Mouse (Mus musculus) activated CD4-positive, CD25-positive, alpha-beta regulatory T cell, adult 4 months (primary cell): Measurements from ENCODE around the gene Gm9507. TPM values are rescaled to one million over a fixed set of nuclear protein-coding genes. Genes with fewer than 3 reads are reported as not detected.
"Not testable (repeated sequence)": the region's sequence is repeated elsewhere in the genome, so short reads cannot be mapped to it uniquely, and the experiment has no call there.

Experiments used
- ATAC-seq: one replicate; pipeline ENCODE4 v1.8.0; 2017
- polyA plus RNA-seq, 2 experiments: library from polyadenylated mRNA; unstranded; fragments of 100-300 nt; shearing (Covaris generic); gene quantifications; one replicate each; pipeline ENCODE4 v1.2.1; 2017

Gm9507 gene
- not detected for polyA plus RNA-seq

DNA sequence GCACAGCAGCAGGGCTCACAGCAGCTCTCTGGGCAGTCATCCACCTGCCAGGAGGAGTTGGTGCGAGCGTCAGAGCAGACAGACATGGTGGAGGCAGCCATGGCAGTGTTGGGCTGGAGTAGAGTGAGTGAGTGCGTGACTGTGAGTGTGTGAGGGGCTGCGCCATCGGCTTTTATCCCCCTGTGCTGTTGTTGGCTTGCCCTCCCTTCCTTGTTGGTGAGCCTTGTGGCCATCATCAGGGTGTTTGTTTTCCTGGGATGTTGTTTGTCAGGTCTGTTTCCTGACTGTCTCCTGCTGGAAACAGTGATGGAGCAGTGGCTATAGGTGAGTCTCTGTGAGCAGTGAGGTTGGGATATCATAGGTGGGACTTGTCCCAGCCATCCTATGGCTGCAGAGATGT, at the start of gene Gm9507:
TSS of gene Gm9507 (minus strand) at position 101 of the 400 bp plus-strand sequence.
- no peak for ATAC-seq

- no peak for ATAC-seq
Measured at GRCm38 (mm10) chr10:77852559-77852958, 40.9 kb upstream of the Gm9507 start, which contains the start of gene Gm10318. Gm10318 (plus strand) TSS chr10:77852859.

GRCm38 (mm10) chr10:77847538-77847937, 35.9 kb upstream of the Gm9507 start:
- no peak for ATAC-seq

DNA sequence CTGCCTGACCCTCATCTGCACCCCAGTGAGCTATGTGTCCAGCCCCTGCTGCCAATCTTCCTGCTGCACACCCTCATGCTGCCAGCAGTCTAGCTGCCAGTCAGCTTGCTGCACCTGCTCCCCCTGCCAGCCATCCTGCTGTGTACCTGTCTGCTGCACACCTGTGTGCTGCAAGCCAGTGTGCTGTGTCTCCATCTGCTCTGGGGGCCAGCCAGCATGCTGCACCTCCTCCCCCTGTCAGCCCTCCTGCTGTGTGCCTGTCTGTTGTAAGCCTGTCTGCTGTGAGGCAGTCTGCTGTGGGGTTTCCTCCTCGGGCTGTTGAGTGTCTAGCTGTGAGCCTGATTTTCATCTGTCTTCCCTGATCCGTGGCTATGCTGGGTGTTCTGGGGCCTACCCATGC, 35.3 kb upstream of the Gm9507 start:
- ATAC-seq = no peak

DNA sequence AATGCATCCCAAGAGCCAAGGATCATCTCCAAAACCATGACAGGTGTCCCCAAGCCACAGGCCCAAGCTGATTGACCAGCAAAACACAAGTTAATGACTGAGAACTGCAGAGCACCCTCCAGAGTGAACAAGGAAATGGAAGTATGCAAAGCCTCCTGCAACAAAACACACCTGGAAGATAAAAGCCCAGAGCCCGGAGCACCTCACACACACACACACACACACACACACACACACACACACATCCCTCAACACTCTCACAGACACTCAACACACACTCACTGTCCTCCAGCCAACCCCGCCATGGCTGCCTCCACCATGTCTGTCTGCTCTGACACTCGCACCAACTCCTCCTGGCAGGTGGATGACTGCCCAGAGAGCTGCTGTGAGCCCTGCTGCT, 34.9 kb upstream of the Gm9507 start, which contains the start of gene Gm36176:
TSS of gene Gm36176 (plus strand) at position 301 of the 400 bp plus-strand sequence.
- no peak for ATAC-seq

DNA sequence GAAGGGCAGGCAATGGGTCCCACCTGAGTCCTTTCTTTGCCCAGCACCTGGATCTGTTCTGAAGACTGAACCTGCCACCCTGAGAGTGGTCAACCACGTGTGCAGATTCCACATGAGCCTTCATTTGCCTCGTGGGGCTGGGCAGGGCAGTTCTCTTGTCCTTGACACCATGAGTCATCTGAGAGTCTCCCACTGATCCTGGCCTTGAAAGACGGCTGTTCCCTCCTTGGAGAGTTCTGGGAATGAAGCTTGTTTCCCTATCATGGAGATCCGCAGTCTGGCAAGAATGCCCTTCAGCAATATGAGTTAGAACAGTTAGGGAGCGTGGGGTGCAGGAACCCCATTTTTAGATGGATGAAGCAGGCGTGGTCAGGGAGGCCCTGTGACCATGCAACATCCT, 27.4 kb upstream of the Gm9507 start:
- ATAC-seq = no peak

- ATAC-seq = no peak
Measured at GRCm38 (mm10) chr10:77835647-77836046, 24.0 kb upstream of the Gm9507 start, which contains the start of gene Krtap10-10. Krtap10-10 (plus strand) TSS chr10:77835947.

- no peak for ATAC-seq
Measured at GRCm38 (mm10) chr10:77826951-77827350, 15.3 kb upstream of the Gm9507 start, which contains the start of gene Krtap10-4. Krtap10-4 (minus strand) TSS chr10:77827095.

DNA sequence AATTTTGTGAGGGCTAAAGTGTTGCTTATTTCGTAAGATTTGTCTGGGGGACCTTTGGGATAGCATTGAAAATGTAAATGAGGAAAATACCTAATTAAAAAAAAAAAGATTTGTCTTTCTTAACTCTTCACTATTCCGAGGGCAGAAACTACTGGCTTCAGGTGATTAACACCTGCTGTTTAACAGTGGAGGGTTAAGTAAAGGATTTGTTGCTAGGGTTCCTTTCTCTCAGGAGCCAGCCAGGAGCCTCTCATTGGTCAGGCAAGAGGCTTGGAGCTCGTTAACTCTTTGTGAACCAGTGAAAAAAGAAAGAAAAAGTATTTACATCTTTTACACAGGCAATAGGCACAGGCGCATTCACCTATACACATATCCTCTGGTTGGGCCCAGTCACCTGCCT, 7.6 kb upstream of the Gm9507 start:
- no peak for ATAC-seq

DNA sequence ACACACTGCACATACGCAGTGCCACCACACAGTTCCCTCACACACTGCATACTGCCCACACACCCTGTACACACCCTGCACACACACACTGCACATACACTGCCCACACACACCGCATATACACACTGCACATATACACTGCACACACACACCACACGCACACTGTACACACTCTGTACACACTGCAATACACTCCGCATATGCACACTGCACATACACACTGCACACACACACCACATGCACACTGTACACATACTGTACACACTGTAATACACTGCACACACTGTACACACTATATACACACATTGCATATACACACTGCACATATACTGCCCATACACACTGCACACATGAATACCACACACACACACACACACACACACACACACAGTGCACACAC, 6.9 kb upstream of the Gm9507 start:
- ATAC-seq = no peak

DNA sequence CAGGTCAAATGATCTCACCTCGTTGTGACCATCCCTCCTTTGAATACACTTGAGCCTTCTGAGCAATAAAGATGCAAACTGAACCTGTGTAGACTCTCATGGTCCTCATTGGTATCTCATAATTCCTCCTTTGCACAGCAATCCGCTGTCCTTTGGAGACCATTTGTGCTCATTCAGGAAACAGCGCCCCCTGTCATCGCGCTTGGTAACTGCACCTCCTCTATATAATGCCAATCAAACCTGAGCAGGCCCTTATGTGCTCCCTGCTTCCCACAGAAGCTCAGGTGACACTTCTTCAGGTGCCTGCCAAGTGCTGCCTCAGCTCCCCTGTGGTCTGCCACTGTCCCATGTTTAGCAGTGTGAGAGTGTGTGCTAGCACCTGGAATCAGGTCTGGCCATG, 3.9 kb upstream of the Gm9507 start:
- no peak for ATAC-seq

GRCm38 (mm10) chr10:77814382-77814781, 2.7 kb upstream of the Gm9507 start, which contains the start of gene Gm2696:
Gm2696 (plus strand) TSS chr10:77814682.
- no peak for ATAC-seq

DNA sequence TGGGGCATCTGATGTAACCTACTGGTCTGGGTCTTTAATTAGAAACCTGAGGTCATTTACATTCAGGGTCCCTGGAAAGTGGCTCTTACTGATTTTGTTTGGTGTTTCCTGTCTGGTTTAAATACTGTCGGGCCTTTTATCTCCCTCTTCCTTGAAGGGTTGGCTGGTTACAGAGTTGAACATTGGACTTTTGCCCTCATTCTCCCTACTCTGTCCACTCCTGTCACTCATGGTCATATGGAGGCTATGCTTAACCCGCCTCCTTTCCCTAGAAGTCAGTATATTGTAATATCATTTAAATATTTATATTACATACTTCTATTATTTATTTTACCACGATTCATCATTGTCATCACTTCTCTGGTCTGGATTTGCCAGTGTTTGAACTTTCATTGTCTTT, 7.5 kb downstream of the Gm9507 start:
- no peak for ATAC-seq

DNA sequence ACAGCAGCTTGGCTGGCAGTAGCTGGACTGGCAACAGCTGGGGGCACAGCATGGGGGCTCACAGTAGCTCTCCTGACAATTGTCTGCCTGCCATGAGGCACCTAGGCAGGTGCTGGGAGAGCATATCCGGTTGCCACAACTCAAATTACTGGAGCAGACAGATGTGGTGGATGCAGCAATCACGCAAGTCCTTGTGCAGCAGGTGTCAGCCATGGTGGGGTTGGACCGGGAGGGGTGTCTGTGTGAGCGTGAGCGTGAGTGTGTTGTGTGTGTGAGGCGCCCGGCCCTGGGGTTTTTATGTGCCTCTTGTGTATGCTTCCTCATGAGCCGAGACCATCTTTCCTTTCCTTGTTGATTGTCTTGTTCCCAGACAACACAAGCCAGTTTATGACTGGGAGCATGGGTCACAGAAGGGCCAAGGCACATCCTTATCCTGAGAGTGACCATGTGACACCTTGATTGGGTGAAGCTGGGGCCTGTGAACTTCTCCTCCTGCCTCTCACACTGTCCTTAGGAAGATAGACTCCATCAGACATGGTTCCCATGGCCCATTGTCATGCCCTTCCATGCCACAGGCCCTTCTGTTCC, 12.6 kb downstream of the Gm9507 start, which contains the start of gene Gm19668:
TSS of gene Gm19668 (minus strand) at position 213 of the 588 bp plus-strand sequence.
- no peak for ATAC-seq

DNA sequence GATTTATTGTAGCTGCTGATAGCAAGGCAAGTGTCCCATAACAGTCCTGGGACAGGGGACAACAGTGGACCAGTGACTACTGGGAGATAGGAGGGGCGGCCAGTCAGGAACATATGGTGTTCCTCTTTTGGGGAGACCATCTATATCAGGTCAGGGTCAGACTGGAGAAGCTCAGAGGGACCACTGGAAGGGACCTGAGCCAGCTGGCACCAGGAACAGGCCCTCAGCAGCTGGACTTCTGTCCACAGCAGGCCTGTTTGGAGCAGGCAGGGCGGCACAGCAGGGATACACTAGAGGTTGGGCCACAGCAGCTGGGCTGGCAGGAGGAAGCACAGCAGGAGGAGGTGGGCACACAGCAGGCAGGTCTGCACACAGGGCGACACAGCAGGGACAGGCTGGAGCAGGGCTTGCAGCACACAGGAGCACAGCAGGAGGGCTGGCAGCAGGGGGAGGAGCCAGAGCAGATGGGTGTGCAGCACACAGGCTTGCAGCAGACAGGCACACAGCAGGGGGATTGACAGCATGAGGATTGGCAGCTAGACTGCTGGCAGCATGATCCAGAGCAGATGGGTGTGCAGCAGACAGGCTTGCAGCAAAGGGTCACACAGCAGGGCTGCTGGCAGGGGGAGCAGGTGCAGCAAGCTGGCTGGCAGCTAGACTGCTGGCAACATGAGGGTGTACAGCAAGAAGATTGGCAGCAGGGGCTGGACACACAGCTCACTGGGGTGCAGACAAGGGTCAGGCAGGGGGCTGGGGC, 13.3 kb downstream of the Gm9507 start:
- ATAC-seq = not testable (repeated sequence)

- no peak for ATAC-seq
Measured at GRCm38 (mm10) chr10:77797677-77798076, 14.0 kb downstream of the Gm9507 start.

DNA sequence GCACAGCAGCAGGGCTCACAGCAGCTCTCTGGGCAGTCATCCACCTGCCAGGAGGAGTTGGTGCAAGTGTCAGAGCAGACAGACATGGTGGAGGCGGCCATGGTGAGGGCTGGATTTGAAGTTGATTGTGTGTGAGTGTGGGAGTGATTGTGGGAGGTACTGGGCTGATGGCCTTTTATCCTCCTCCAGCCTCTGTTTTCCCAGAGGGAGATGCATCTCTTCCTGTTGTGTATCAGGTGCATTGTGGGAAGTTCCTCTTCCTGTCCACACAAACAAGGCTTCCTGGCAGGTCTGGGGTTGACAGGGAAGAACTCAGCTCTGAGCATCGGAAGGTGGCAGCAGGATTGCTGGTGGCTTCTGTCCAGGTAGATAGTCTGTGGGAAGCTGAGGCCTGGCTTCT, 16.7 kb downstream of the Gm9507 start, which contains the start of gene Gm9639:
TSS of gene Gm9639 (minus strand) at position 101 of the 400 bp plus-strand sequence.
- no peak for ATAC-seq

GRCm38 (mm10) chr10:77788621-77789020, 23.0 kb downstream of the Gm9507 start:
- ATAC-seq = no peak

GRCm38 (mm10) chr10:77787876-77788275, 23.8 kb downstream of the Gm9507 start, which contains the start of gene Gm7137:
Gm7137 (minus strand) TSS chr10:77788200.
- ATAC-seq = not testable (repeated sequence)

- not testable (repeated sequence) for ATAC-seq
Measured at GRCm38 (mm10) chr10:77783396-77783795, 28.2 kb downstream of the Gm9507 start.

- ATAC-seq = not testable (repeated sequence)
Measured at GRCm38 (mm10) chr10:77782442-77782841, 29.2 kb downstream of the Gm9507 start, which contains the start of gene Gm3250. Gm3250 (minus strand) TSS chr10:77782542.

GRCm38 (mm10) chr10:77776844-77777243, 34.8 kb downstream of the Gm9507 start, which contains the start of gene Gm7138:
Gm7138 (minus strand) TSS chr10:77776944.
- ATAC-seq = not testable (repeated sequence)

GRCm38 (mm10) chr10:77772142-77772541, 39.5 kb downstream of the Gm9507 start:
- not testable (repeated sequence) for ATAC-seq
